Mouse (Mus musculus) 3134 (cell line): Measurements from ENCODE around the gene Arsa.

ENCODE experiments used
- DNase-seq: peaks from one replicate; pipeline ENCODE4 v3.0.0-alpha.2; 2011; ENCODE audit warnings: low spot score; ENCODE audit not compliant: insufficient read length; ENCODE audit errors: extremely low read depth

Arsa gene

DNA sequence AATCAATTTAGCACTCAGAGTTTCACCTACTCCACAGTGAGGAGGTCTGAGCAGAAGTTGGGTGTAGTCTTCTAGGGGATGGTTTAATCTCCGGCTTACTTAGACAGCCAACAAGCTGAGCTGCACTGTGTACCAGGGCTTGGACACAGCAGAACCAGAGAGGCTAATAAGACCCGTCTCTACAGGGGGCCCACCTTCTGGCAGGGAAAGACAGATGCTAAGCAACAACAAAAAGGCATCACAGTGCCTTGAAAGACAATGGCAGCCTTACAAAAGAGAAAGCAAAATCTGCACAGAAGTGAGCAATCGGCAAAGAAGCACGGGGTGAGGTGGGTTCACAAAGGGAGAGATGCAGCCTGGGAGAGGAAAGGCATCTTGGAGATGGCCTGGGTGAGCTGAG, 18.9 kb upstream of the Arsa start:
- DNase-seq: no peak

DNA sequence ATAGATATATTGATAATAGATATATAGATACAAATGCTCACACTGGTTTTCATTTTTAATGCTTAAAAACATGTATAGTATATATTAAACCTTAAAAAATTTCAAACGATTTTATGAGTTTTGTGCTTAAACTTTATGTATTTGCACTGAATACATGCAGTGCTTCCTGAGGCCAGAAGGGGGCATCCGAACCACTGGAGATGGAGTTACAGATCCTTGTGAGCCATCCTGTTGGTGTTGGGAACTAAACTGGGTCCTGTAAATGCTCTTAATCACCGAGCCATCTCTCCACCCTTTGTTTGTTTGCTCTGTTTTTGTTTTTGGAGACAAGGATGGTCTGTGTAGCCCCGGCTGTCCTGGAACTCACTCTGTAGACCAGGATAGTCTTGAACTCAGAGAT, 17.7 kb upstream of the Arsa start:
- no peak for DNase-seq

GRCm38 (mm10) chr15:89488611-89489117, 11.4 kb upstream of the Arsa start:
- no peak for DNase-seq

GRCm38 (mm10) chr15:89488182-89488581, 11.0 kb upstream of the Arsa start:
- DNase-seq: no peak

DNA sequence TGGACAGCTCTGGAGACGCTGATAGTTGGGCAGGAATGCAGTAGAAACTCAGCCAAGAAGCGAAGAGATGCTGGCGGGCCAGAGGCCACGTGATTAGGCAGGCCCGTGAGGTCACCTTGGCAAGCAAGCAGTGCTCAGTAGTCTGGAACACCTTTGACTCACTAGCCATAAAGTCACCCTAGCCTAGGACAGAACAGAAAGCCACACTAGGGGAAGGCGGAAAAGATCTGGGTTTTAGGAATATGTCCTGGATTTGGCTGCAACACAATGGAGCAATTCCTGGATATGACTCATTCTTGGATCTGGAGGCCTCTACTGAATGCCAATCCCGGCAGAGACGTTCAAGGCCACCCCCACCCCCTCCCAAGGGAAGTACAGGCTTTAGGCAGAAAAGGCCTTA, 3.4 kb upstream of the Arsa start:
- peak; percentile 84 for DNase-seq

DNA sequence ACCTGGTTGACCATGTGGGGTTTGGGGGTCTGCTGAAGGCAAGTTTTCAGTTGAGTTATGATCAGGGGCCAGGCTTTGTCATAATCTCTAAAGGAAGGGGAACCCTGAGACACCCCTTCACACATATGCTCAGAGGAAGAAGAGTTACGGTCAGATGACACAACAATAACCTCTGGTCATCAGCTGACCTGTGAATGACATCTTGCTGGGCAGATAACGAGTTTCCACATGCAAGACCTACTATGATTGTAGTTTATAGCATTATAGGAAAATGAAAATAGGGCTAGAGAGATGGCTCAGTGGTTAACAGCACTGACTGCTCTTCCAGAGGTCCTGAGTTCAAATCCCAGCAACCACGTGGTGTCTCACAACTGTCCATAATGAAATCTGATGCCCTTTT, 1.4 kb upstream of the Arsa start:
- DNase-seq: no peak

DNA sequence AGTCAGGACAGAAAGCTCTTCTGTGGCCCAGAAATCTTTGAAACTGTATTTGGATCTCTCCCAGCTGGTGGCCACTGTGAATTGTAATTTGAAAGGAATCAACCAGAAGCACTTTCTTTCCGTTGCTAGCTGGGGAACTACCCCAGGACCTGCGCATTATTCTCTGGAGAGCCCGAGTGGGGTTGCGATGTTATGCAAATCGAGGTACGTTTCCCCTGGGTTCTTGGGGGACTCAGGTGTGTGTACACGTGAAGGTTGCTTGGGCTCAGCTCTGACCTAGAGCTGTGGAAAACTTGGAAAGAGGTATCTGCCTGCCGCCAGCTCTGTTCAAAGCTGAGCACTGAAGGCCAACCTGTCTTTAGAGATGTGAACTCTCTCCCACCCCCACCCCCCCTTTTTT, 581 bp upstream of the Arsa start:
- DNase-seq: no peak

DNA sequence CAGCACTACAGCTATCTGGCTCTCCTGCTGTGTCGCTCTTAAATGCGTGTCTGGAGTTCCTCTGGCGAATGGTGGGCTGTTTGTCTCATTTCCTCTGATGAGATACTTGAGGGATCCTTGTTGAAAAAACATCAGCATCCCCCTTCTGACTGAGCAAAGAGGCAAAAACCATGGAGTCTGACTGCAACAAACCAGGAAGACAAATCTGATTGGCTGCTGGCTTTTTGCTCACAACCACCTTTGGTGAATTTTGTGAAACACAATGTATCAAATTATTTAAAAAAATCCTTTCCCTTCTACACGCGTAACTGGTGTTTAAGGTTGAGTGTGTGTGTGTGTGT, 780 bp downstream of the Arsa start:
- no peak for DNase-seq

DNA sequence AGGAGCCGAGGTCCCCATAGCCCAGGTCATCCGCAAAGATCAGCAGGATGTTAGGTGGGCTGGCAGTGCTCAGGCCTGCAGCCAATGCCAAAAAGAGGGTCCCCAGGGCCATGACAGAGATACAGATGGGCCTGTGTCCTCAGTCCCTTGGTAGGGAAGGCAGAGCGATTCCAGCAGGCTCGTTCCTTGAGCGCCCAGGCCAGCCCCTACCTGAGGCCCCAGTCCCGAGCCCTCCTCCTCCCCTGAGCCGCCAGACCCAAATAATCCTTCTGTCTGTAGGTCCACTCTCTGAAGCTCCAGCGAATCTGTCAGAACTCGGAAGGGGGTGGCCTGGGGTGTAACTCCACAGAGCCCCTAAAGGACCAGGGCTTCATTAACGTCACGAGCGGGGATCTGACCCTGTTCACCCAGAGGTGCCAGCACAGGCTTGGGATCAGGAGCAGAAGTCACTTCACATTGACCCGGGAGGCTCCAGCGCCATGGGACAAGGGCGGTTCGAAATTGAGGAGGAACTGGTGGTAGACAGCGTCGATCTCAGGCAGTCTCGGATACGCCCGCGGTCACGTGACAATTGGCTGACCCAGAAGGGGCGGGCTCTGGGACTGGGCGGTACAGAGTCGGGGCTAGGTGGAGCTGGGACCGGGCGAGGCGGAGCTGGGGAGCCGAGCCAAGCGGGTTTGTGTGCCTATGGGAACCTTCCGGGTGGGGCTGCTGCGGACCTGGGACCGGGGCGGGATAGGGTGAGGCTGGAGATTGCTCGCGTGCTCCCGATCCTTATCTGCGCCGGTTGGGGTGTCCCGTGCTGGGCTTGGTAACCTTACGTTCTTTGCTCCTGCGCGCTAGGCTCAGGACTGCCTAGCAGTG, 1.4 kb downstream of the Arsa start:
- DNase-seq: peak; percentile 95

DNA sequence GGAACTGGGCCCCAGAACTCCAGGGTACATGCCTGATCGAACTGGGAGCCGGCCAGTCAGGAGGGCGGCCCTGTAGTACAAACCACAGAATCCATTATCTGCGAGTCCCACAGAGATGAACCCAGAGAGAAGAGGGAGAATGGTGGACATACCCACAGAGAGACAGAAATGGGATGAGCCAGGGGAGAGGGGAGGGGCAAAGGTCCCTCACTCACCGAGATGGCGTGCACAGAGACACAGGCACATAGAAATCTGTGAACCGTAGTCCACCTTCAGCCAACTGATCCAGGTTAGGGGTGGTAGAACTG, 2.0 kb downstream of the Arsa start:
- DNase-seq: no peak

- DNase-seq: no peak
Observed at GRCm38 (mm10) chr15:89474596-89475292, 2.5 kb downstream of the Arsa start.

- DNase-seq: no peak
Observed at GRCm38 (mm10) chr15:89473921-89474320, 3.3 kb downstream of the Arsa start.

DNA sequence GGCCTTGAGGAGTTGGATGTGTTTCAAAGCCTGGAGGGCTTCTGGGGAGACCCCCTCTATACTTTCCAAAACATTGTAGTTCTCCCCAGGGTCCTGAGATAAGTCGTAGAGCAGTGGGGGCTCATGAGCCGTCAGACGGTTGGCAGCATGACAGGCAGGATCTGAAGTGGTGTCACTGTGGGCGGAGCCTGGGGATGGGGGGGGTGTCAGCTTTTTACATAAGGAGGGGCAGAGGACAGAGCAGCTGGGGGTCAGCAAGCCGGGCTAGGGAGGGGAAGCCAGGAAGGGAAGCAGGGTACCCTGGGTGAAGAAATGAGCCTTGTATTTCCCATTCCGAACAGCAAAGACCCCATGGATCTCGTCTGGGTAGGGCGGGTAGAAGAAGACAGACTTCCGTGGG, 3.9 kb downstream of the Arsa start:
- DNase-seq: no peak

DNA sequence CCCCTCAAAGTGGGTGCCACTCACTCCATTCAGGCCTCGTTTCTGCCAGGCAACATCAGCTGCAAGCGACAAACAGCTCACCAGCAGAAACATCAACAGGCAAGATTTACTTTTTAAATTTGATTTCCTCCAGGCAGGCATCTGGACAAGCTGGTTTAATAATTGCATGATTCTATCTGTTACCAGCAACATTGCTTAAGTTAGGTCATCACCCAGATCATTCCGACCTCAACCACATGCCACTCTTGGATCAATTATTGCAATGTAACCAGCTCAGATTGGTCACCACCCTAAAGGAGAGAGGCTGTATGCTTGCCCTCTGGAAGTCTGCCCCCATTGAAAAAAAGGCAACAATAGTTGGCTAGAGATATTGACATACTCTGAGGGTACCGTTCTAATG, 5.7 kb downstream of the Arsa start:
- no peak for DNase-seq

- no peak for DNase-seq
Observed at GRCm38 (mm10) chr15:89468577-89468976, 8.6 kb downstream of the Arsa start.

DNA sequence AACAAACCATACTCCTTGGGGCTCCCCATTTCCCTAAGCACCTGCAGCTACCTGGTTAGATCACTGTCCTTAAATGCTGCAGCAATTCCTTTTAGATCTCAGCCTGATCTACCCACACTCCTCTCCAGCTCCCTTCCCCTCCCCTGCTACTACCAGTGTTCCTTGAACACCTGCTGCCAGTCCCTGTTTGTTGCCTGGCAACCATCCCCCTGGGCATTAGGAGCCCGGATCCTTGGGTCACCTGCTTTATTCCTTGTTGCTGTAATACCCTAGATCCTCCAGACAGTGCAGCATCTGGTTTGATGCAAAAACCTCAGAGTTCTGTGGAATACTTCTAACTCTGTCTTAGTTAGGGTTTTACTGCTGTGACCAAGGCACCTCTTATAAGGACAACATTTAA, 12.2 kb downstream of the Arsa start:
- no peak for DNase-seq

GRCm38 (mm10) chr15:89463334-89464235, 13.6 kb downstream of the Arsa start:
- DNase-seq: no peak

GRCm38 (mm10) chr15:89462176-89462575, 15.0 kb downstream of the Arsa start:
- DNase-seq: no peak

DNA sequence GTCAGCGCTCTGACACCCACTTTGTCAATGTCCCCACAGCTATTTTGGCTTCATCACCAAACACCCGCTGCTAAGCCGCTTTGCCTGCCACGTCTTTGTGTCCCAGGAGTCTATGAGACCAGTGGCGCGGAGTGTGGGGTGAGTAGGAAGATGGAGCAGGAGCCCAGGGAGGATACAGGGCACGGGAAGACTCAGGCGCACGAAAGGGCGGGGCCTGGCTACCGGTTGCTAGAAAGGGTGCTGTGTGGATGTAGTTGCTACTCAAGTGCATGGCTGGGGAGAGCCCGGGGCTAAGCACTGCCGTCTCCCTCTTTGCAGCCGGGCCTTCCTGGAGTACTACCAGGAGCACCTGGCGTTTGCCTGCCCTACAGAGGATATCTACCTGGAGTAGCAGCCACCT, 15.9 kb downstream of the Arsa start:
- DNase-seq: no peak

DNA sequence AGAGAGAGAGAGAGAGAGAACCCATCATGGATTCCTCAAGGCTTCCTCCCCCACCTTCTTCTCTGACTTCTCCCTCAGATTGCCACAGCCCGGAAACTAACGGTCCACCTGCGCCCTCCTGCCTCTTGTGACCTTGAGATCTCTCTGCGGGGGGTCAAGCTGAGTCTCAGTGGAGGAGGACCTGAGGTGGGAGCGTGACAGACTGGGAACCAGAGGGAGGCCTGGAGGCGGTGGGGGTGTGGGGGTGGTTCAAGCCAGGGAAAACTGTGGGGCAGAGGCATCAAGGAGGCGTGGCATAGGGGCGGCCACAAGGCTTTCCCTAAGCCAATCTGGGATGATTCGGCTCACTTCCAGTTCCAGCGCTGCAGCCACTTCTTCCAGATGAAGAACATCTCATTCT, 16.9 kb downstream of the Arsa start:
- no peak for DNase-seq

DNA sequence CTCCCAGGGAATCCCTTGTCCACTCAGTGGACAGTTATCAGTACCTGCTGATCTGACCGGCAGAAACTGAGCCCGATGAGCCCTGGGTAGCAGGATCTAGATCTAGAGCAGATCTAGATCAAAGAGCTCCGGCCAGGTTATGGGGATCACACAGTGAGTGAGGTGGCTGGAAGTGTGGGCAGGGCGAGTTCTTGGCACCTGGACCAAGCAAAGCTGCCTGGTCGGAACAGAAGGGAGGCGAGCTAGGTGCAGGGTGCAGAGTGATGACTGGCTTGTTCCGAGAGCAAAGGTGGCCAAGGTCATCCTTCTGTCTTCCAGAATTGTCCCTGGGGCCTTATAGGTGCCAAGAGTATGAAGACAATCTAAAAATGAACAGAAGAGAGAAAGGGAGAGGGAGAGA, 17.4 kb downstream of the Arsa start:
- no peak for DNase-seq
